Mouse (Mus musculus) splenic B cell, adult 2 months (primary cell): Measurements from ENCODE around the gene A630076J17Rik.

Source experiments
- DNase-seq: peaks from one replicate; pipeline ENCODE4 v3.0.0-alpha.2; 2011; ENCODE audit warnings: low read depth, low spot score
- H3K27me3 ChIP-seq: 2 replicates; pipeline ENCODE4 v1.6.1; 2012; ENCODE audit warnings: mild to moderate bottlenecking, low read length, moderate library complexity, mixed read lengths; ENCODE audit not compliant: control insufficient read depth, poor library complexity, insufficient read depth, severe bottlenecking
- H3K36me3 ChIP-seq: 2 replicates; pipeline ENCODE4 v1.6.1; 2012; ENCODE audit warnings: mild to moderate bottlenecking, low read length, moderate library complexity, mixed read lengths; ENCODE audit not compliant: control insufficient read depth, poor library complexity, insufficient read depth, severe bottlenecking

A630076J17Rik gene

DNA sequence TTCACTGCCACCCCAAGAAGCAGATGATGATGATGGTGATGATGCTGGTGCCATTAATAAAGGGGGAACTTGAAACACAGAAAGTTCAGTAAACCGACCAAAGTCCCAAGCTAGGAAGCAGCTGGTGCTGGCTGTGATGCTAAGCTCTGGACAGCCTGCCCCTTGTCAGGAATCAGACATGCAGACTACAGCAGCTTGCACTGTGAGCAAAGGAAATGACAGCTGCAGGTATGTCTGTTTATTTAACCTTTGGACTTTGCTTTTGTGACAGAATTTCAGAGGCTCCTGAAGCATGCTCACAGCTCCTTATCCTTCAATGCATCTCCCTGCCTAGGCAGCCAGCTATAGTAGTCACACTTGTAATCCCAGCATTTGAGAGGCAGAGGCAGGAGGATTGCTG lies at the start of gene A630076J17Rik:
TSS of gene A630076J17Rik (plus strand) at position 88 of the 400 bp plus-strand sequence.
- Histone ChIP-seq H3K36me3 (no peaks in the 10 kb centered on the region), H3K27me3 (no peaks in the 10 kb centered on the region)
- DNase-seq: no peak

DNA sequence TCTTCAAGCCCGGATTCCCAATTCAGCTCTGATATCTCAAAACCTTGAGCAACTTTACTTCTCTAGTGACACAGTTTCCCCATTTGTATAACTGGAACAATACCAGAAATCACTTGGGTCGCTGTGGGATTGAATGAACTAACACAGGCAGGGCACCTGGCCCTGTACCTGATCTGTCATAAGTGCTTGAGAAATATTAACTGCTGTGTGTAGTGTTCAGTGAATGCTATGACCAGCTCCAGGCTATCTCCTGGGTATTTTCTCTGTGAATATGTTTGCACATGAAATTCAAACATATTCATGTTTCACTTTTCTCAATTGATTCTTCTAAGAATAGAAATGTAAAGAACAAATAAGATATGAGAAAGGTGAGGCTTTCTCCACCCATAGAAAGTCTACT lies 49.6 kb upstream of the A630076J17Rik start:
- DNase-seq: no peak
- Histone ChIP-seq H3K36me3 (no peaks in the 10 kb centered on the region), H3K27me3 (no peaks in the 10 kb centered on the region)

DNA sequence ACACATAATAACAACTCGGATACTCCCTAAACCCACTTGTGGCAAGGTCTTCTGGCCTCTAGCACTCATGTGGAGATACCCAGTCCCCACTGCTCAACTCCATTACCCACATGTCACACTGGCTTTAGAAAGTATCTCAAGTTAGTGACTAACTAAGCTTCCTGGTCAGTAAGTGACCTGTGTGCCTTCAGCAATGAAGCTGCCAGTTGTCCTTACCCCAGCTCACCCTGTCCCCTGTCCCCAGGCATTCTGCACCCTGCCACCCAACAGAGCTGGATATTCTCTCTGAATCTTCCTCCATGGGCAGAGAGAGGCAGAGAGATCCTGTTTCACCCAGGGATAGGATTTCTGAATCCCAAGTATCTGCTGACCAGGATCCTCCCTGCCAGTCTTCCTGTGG lies 47.7 kb upstream of the A630076J17Rik start, which contains the start of gene Kcna10:
TSS of gene Kcna10 (plus strand) at position 301 of the 400 bp plus-strand sequence.
- no peaks in the 10 kb centered on the region for H3K36me3 ChIP-seq
- H3K27me3 ChIP-seq: no peaks in the 10 kb centered on the region
- no peak for DNase-seq

DNA sequence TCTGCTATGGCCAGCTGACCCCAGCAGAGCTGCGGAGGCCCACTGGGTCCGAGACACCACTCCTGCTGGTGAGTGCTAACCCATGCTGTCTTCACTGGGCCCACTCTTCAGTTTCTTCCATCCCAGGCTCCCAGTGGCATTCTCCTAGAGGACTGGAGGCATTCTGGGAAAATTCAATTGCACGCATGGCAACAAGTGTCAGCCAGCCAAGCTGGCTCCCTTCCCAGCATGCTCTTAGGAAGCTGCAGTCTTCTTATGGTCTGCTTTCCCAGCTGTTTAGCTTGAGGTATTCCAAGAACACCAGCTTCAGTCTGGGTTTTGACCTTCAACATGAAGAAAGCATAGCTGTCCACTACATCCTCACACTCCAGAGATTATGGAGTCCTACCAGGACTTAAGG lies 47.2 kb upstream of the A630076J17Rik start:
- DNase-seq: no peak
- H3K27me3 ChIP-seq: no peaks in the 10 kb centered on the region
- H3K36me3 ChIP-seq: no peaks in the 10 kb centered on the region

DNA sequence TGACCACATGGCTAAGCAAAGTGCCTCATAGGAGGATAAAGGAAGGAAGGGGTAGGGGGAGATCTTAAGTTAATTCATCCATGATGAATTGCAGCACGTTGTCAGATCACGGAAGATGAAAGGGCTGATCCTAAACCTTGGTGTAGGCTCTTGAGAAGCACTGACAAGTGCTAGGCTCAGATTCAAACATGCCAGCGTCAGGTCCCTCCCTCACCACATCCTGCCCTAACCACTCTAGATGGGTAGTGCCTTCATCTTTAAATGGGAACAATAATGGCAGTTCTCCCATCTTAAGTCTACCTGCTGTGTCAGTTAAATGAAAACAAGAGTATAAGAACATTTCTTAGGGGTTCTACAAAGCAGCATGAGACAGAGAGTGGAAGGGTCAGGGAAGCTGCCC lies 44.8 kb upstream of the A630076J17Rik start:
- Histone ChIP-seq H3K36me3 (no peaks in the 10 kb centered on the region), H3K27me3 (no peaks in the 10 kb centered on the region)
- no peak for DNase-seq

DNA sequence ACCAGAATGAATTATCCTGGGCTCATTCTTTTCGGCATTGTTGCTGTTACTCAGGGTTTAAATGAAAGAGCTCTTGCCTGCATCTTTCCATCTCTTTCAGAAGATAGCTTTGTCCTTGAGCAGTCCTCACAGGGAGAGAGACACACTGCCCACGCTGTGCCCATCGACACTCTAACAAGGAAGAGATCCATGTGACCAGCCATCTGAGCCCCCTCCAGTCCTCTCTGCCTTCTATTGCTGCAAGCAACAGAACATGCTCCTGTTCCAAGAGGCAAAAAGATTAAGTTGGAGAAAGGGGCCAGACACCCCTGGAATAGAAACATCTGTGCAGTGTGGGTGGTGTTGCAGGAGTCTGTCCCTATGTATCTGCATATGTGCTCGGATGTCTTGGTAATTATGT lies 43.4 kb upstream of the A630076J17Rik start:
- no peaks in the 10 kb centered on the region for H3K36me3 ChIP-seq
- H3K27me3 ChIP-seq: no peaks in the 10 kb centered on the region
- no peak for DNase-seq

DNA sequence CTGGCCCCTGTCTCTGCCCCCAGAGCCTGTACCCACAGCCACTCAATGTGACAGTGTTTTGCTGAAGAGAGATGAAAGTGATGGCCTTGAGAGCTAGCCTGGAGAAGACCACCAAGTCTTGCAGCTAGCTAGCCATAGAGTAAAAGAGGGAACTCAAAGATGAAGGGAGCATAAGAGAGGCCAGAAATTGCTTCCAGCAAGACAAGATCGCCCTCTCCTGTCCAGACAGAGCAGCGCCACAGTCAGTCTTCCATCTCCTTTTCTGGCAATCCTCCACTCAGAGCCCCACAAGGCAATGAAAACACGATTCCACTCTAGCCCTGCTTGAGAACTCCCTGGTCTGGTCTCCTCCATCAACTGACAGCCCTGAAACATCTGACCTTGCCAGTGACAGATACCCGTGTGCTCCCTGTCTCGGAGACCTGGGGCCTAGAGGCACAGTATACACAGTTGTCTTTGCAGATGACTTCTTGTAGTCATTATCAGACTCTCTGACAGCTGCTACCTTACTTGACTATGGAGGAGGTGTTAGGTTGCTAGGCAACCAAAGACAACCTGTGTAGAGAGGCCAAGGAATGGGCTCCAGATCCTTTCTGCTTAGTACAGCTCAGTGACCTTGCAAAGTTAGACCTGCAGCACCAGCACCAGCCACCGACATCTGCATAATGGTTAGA lies 42.1 kb upstream of the A630076J17Rik start:
- peak; percentile 43 for DNase-seq
- Histone ChIP-seq H3K27me3 (no peaks in the 10 kb centered on the region), H3K36me3 (no peaks in the 10 kb centered on the region)

DNA sequence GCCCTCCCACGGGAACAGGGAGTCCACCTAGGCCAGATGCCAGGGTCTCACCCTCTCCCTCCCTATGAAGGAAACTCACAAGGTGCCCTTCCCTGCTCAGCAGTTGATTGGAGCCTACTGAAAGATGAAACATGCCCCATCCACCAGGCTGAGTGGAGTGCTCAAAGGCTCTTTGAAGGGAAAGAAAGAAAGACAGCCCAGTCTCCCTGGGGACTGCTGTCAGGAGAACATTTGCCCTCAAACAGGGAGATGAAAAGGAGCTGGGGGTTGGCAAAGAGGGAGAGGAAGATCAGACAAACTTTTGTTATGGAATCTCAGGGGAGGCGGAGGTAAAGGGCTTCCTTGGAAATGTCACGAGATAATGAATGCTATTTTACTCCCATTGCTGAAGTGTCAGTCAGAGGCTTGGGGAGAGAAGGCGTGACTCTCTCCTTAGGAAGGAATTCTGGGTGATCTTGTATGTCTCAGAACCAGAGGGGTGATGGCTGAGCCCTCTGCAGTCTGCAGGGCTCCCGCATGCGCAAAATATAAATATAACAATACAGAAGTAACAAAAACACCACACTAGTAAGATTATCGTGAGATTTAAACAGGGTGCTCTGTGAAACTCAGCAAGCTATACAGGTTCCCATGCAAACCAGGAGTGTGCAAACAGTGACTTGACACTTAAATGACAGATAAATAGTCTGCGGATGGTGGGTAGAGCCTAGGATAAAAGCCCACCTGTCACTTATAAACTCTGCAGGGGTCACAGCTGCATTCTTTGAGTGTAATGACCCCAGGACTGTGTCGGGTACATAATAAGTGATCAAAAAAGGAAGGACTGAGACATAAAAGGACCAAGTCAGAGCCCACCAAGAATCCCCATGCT lies 28.9 kb upstream of the A630076J17Rik start:
- DNase-seq: no peak
- Histone ChIP-seq H3K36me3 (no peaks in the 10 kb centered on the region), H3K27me3 (no peaks in the 10 kb centered on the region)

DNA sequence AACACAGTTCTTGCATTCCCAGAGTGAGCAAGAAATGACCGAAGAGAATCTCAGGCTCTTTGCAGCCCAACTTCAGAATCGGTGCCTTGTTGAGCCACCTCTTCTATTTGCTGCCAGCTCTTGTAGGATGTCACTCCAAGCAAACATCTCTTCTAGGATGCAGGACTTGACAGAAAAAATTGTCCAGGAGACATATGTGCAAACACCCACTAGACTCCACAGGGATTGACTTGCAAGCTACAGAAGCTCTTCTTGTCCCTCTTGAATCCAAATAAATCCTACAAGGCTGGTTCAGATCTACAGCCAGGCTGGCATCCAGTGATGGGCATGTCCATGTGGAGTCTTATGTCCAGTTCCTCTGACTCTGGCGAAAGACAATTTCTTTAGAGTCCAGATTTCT lies 26.0 kb upstream of the A630076J17Rik start:
- no peak for DNase-seq
- Histone ChIP-seq H3K36me3 (no peaks in the 10 kb centered on the region), H3K27me3 (no peaks in the 10 kb centered on the region)

DNA sequence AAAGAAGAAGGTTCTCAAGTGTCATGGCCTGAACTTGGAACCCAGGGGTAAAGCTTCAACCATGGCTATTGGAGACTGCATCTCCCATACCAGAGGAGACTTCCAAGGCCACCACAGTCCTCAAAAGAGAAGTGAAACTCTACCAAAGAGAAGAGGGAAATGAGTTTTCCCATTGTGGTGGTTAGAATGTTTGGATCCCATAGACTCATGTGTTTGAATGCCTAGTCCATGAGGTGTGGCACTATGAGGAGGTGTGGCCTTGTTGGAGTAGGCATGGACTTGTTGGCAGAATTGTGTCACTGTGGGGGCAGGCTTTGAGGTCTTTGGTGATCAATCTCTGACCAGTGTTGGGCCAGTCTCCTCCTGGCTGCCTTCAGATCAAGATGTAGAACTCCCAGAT lies 25.2 kb upstream of the A630076J17Rik start:
- DNase-seq: no peak
- Histone ChIP-seq H3K27me3 (no peaks in the 10 kb centered on the region), H3K36me3 (no peaks in the 10 kb centered on the region)

DNA sequence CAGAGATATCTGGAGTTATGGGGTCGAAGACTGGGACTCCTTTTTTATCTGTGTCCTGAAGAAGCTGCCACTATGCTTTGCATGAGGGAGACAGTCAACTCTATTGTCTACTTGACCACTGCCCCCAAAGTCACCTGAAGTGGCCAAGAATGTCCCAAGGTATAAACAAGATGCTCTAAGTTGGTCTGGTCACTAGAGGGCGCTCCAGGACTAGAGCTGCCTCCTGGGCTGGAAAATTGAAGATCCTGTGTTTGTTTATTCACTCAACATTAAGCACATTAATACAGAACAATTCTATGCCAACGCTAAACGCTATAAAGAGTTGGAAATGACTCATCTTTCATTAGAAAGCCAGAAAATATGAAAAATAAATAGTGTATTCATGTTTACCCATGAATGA lies 24.4 kb upstream of the A630076J17Rik start:
- Histone ChIP-seq H3K27me3 (no peaks in the 10 kb centered on the region), H3K36me3 (no peaks in the 10 kb centered on the region)
- peak; percentile 80 for DNase-seq

DNA sequence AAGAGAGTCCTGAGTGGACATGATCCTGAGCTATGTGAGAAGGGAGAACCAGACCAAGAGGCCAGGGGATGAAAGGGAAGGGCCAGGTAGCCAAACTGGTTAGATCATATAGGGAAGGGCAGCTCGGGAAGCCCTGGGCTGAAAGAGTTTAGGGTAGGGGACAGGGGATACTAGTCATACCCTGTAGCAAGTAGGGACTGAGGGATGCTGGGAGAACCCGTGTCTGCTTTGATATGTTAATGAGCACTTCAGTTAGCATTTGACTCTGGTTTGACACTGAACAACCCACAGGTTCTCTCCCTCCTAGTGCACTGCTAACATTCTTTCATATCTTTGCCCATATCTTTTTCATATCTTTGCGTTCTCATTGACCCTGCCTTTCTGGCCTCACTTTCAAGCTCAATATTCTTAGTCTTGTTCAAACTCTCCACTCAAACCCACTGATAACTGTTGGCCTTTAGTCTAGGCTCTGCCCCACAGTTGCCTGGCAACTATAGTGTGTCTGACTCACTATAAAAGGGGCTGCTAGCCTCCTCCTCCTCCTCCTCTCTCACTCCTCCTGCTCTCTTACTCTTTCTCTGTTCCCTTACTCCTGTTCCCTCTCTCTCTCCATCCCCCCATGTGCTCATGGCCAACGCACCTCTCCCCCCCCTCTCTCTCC lies 23.8 kb upstream of the A630076J17Rik start:
- no peak for DNase-seq
- no peaks in the 10 kb centered on the region for H3K27me3 ChIP-seq
- H3K36me3 ChIP-seq: no peaks in the 10 kb centered on the region

DNA sequence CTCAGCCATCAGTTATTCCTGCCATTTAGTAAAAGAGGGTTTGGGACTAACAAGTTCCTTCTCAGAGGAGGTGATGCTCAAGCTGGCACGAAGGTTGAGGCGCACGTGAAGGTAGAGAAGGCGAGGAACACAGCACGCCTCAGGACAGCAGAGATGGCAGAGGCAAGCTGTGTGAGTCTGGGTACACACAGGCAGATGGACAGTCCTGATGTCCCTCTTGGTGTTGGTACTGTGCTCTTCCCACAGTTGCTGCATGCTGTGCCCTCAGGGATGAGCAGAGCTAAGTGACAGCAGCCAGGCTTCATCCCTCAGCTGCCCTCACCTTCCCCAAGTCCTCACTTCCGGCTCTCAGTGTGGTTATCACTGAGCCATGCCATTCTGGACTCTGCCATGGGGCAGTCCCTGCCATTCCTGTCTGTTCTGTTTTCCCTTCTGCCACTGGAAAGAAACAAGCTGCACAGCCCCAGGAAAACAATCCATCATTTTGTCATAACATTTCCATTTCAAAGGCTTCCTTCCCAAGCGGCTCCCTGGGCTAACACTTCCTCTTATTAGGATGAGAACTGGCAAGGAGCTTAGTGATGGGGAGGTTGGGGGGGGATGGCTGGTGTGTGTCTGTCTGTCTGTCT lies 22.7 kb upstream of the A630076J17Rik start:
- no peaks in the 10 kb centered on the region for H3K27me3 ChIP-seq
- H3K36me3 ChIP-seq: no peaks in the 10 kb centered on the region
- no peak for DNase-seq

DNA sequence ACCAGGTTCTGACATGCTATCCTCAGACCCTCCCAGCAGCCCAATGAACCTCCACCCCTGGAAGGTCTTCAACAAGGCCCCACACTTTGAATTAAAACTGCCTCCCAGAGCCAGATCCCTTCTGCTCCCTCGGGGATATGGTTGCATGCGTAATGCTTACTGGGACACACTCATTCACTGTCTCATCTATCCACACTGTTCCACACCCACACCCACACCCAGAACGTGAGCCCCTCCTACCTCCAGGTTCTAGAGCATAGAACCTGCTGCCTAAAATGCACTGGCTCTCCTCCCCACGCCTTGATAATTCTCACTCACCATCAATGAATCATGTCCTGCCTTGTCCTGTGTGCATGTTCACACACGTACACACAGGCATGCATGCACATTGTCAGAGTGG lies 15.8 kb upstream of the A630076J17Rik start:
- no peak for DNase-seq
- Histone ChIP-seq H3K27me3 (no peaks in the 10 kb centered on the region), H3K36me3 (no peaks in the 10 kb centered on the region)
